Mouse (Mus musculus): ENCODE data around the gene Ttc25. TPM values are rescaled to one million over a fixed set of nuclear protein-coding genes. Genes with fewer than 3 reads are reported as not detected.
A peak's percentile ranks its signal among the peaks of the same experiment; 100 is the strongest.
"Not testable (repeated sequence)": the region's sequence is repeated elsewhere in the genome, so short reads cannot be mapped to it uniquely, and the experiment has no call there.

The Ttc25 gene
- polyA plus RNA-seq, 1 experiment from 2014 or later = 0.06 TPM

DNA sequence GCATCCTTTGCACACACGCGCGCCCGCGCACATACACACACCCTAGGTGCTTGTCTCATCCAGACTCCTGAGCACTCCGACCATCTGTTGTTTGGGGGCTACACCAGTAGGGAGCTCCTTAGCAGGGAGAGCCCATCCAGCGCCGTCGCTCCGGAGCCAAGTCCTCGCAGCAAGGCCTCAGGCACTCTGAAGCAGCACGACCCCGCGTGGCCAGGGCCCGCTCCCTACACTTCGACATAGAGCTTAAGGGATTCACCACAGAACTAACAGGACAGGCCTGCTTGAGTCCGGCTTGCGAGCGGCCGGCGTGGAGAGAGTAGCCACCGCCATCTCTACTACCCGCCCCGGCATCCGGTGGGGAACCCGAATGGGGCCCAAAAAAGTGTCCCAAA, 18.3 kb upstream of the Ttc25 start:
- Histone ChIP-seq H3K9ac (ENCODE audit: low read depth, low read length) (peak overlapping the region; percentile 88), H3K27me3 (ENCODE audit: control insufficient read depth, insufficient read depth, low read depth, low read length) (no peaks in the 10 kb centered on the region), H3K4me3 (ENCODE audit: low read depth, low read length) (peak overlapping the region; percentile 88), H3K4me2 (ENCODE audit: low read depth, low read length) (peak overlapping the region; percentile 90), H3K27ac (ENCODE audit: low read length) (peak overlapping the region; percentile 78), H3K36me3 (ENCODE audit: control insufficient read depth, insufficient read depth) (peaks cover 8% of the 10 kb centered on the region), H3K4me1 (ENCODE audit: control insufficient read depth, low read depth, low read length) (peaks cover 39% of the 10 kb centered on the region), H3K9me3 (replicated peaks; ENCODE audit: control insufficient read depth, low read length) (no peaks in the 10 kb centered on the region)
- ATAC-seq (ENCODE audit: low read depth) = peak; percentile 4; the same call in 1 of the 2 replicates
- WGBS (ENCODE audit: insufficient replicate concordance) = under 1% methylated on average over 26 of the region's 26 CpGs

DNA sequence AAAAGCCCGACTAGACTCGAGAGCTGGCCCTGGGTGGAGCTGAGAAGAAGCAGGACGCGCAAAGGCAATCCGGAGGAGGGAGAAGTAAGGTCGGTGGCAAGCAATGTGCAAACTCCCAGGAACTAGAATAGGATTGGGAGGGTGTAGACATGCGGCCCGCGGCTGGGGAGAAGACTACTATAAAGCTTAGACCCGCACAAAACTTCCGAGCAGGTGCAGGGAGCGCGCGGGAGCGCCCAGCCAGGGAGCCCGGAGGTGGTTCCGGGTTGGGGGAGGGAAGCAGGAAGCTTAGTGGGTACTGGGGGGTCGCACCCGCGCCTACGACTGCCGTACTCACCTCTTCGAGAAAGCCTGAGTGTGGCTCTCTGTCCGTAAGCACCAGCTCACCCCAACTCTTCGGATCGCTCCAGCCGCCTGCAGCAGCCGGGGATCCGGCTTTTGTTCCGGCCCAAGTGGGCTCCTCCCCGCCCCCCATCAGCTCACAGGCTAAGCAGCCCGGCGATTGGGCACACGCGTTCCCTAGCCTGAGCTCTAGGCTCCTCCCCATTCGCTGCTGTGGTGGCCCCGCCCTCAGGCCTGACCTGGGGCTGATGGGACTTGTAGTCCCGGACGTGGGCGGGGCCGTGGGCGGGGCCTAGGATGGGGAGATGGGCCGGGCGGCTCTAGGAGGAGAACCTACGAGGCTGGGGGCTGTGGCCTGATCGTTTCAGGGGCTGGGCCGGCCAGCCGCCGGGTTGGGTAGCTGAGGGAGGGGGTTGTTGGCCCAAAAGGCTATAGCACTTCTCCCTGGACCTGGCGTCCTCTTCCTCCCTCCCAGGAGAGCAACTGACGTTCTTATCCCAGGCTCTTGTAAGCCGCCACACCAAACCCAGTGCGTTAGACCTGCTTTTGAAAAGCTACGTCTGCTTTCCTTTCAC, 17.7 kb upstream of the Ttc25 start, which contains the start of gene Acly:
TSS of gene Acly (minus strand) at position 543 of the 917 bp plus-strand sequence.
- H3K4me1 ChIP-seq (ENCODE audit: control insufficient read depth, low read depth, low read length) = peaks cover 39% of the 10 kb centered on the region
- peak within 1 kb of the TSS; percentile 90 for H3K4me2 ChIP-seq (ENCODE audit: low read depth, low read length)
- H3K27ac ChIP-seq (ENCODE audit: low read length) = peak within 1 kb of the TSS; percentile 87
- no peaks in the 10 kb centered on the region for H3K27me3 ChIP-seq (ENCODE audit: control insufficient read depth, insufficient read depth, low read depth, low read length)
- H3K4me3 ChIP-seq (ENCODE audit: low read depth, low read length) = peak within 1 kb of the TSS; percentile 88
- H3K36me3 ChIP-seq (ENCODE audit: control insufficient read depth, insufficient read depth) = peaks cover 8% of the 10 kb centered on the region
- H3K9ac ChIP-seq (ENCODE audit: low read depth, low read length) = peak within 1 kb of the TSS; percentile 88
- ATAC-seq (ENCODE audit: low read depth) = peak; percentile 98
- no peaks in the 10 kb centered on the region for H3K9me3 ChIP-seq (replicated peaks; ENCODE audit: control insufficient read depth, low read length)
- 0% methylated on average over 51 of the region's 54 CpGs for WGBS (ENCODE audit: insufficient replicate concordance)

DNA sequence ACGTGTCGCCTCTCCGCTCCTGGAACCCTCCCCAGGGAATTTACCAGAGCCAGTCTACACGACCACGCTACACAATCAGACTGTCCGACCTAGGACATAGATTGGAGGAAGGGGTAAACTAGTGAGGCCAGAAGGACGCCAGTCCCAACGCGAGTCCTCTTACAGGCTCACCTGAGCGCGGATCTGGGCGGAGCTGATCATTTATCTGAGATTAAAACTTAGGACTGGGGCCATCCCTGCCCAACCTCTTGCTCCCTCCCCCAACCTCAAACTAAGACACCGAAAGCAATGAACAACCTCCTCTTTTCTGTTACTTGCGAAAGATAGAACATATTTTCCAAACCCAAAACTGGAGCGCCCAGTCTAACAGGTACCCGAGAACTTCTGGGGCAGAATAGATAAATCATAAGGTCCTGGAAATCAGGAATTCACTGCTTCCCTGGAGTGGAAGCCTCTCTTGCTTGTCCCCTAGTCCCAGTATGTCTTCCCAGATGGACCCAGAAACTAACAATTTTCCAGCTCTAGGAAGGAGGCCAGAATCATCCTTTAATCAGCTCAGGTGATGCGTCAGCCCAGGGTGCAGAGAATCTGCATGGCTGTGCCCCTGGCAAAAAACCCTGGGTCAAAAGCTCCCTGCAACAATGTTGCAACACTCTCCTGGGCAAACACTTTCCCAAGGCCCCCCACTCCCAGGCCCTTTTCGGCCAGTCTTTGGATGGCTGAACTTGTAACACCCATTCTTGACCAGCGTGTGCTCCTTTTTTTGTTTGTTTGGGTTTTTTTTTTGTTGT, 16.8 kb upstream of the Ttc25 start:
- peak overlapping the region; percentile 65 for H3K9ac ChIP-seq (ENCODE audit: low read depth, low read length)
- ATAC-seq (ENCODE audit: low read depth) = 0 out of 2 replicates have a peak, but pooled peaks have one; percentile 0
- H3K4me3 ChIP-seq (ENCODE audit: low read depth, low read length) = peak overlapping the region; percentile 88
- peaks cover 39% of the 10 kb centered on the region for H3K4me1 ChIP-seq (ENCODE audit: control insufficient read depth, low read depth, low read length)
- 25% methylated on average over 19 of the region's 19 CpGs for WGBS (ENCODE audit: insufficient replicate concordance)
- H3K27ac ChIP-seq (ENCODE audit: low read length) = peak overlapping the region; percentile 87
- H3K27me3 ChIP-seq (ENCODE audit: control insufficient read depth, insufficient read depth, low read depth, low read length) = no peaks in the 10 kb centered on the region
- H3K4me2 ChIP-seq (ENCODE audit: low read depth, low read length) = peak overlapping the region; percentile 73
- no peaks in the 10 kb centered on the region for H3K9me3 ChIP-seq (replicated peaks; ENCODE audit: control insufficient read depth, low read length)
- H3K36me3 ChIP-seq (ENCODE audit: control insufficient read depth, insufficient read depth) = peaks cover 2% of the 10 kb centered on the region; the same call in 1 of the 2 replicates

DNA sequence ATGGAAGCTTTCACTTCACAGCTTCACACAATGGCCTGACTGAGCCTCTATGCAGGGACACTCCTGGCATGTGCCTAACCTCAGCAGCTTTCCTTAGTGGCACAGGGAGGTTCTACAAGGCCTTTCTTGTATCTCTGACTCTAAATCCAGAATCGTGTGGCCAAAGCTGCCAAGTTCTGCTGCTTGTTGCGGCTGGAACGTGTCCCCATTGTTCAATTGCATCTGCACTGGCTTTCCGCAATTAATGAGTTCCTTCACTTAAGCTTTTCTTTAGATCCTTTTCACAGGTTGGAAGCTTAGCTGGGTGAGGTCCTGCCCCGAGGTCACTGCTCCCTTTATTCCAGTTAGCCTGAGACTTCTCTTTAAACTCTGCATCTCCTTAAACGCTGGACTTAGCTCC, 11.5 kb upstream of the Ttc25 start:
- no peak for ATAC-seq (ENCODE audit: low read depth)
- H3K9me3 ChIP-seq (replicated peaks; ENCODE audit: control insufficient read depth, low read length) = no peaks in the 10 kb centered on the region
- H3K27ac ChIP-seq (ENCODE audit: low read length) = no peak overlapping the region
- H3K4me2 ChIP-seq (ENCODE audit: low read depth, low read length) = no peak overlapping the region
- no peaks in the 10 kb centered on the region for H3K36me3 ChIP-seq (ENCODE audit: control insufficient read depth, insufficient read depth)
- H3K4me3 ChIP-seq (ENCODE audit: low read depth, low read length) = no peak overlapping the region
- WGBS (ENCODE audit: insufficient replicate concordance) = 69% methylated on average over 6 of the region's 6 CpGs
- H3K4me1 ChIP-seq (ENCODE audit: control insufficient read depth, low read depth, low read length) = no peaks in the 10 kb centered on the region; the same call in 1 of the 2 replicates
- no peak overlapping the region for H3K9ac ChIP-seq (ENCODE audit: low read depth, low read length)
- H3K27me3 ChIP-seq (ENCODE audit: control insufficient read depth, insufficient read depth, low read depth, low read length) = no peaks in the 10 kb centered on the region

DNA sequence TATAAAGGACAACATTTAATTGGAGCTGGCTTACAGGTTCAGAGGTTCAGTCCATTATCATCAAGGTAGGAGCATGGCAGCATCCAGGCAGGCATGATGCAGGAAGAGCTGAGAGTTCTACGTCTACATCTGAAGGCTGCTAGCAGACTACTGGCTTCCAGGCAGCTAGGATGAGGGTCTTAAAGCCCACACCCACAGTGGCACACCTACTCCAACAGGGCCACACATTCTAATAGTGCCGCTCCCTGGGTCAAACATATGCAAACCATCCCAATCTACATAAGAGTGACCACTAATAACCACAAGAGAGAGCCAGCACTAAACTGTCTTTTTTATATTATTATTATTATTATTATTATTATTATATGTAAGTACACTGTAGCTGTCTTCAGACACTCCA, 11.0 kb upstream of the Ttc25 start:
- not testable (repeated sequence) for ATAC-seq (ENCODE audit: low read depth); H3K27me3 ChIP-seq (ENCODE audit: control insufficient read depth, insufficient read depth, low read depth, low read length); H3K4me3 ChIP-seq (ENCODE audit: low read depth, low read length); H3K4me1 ChIP-seq (ENCODE audit: control insufficient read depth, low read depth, low read length); H3K9ac ChIP-seq (ENCODE audit: low read depth, low read length); H3K36me3 ChIP-seq (ENCODE audit: control insufficient read depth, insufficient read depth); H3K9me3 ChIP-seq (replicated peaks; ENCODE audit: control insufficient read depth, low read length); H3K4me2 ChIP-seq (ENCODE audit: low read depth, low read length); H3K27ac ChIP-seq (ENCODE audit: low read length)
- WGBS (ENCODE audit: insufficient replicate concordance) = 57% methylated on average over 2 of the region's 2 CpGs

DNA sequence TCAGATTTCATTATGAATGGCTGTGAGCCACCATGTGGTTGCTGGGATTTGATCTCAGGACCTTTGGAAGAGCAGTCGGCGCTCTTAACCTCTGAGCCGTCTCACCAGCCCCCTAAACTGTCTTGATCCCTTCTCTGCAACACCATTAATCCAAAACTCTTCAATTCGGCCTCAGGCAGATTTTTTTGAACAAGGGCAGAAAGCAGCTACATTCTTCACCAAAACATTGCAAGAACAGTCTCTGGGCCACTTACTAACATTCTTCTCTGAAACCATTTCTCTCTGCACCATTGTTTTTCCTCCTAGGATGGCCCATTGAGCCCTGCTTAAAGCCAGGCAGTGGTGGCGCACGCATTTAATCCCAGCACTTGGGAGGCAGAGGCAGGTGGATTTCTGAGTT, 10.6 kb upstream of the Ttc25 start:
- not testable (repeated sequence) for H3K9me3 ChIP-seq (replicated peaks; ENCODE audit: control insufficient read depth, low read length); H3K9ac ChIP-seq (ENCODE audit: low read depth, low read length); ATAC-seq (ENCODE audit: low read depth); H3K27ac ChIP-seq (ENCODE audit: low read length); H3K4me2 ChIP-seq (ENCODE audit: low read depth, low read length); H3K36me3 ChIP-seq (ENCODE audit: control insufficient read depth, insufficient read depth); H3K4me3 ChIP-seq (ENCODE audit: low read depth, low read length); H3K4me1 ChIP-seq (ENCODE audit: control insufficient read depth, low read depth, low read length); H3K27me3 ChIP-seq (ENCODE audit: control insufficient read depth, insufficient read depth, low read depth, low read length)
- WGBS (ENCODE audit: insufficient replicate concordance) = 72% methylated on average over 6 of the region's 6 CpGs

DNA sequence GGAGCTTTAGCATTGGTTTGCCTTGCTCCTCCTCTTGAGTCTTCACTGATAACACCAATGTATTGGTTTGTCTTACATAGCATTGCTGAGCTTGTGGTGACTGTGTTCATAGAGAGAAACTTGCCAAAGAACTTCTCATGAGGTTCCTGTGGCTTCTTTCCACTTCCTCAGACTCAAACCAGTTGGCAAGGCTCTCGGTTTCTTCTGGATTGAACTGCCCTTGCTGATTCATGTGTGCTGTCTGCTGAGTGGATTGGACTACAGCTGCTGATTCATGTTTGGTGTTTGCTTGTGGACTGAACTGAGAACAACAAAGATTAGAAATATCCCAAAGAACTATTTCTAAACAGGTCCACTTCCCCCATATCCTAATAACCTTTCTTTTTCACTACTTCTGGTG, 9.4 kb upstream of the Ttc25 start:
- ATAC-seq (ENCODE audit: low read depth) = no peak
- no peaks in the 10 kb centered on the region for H3K36me3 ChIP-seq (ENCODE audit: control insufficient read depth, insufficient read depth)
- H3K9ac ChIP-seq (ENCODE audit: low read depth, low read length) = no peak overlapping the region
- no peak overlapping the region for H3K27ac ChIP-seq (ENCODE audit: low read length)
- no peaks in the 10 kb centered on the region for H3K27me3 ChIP-seq (ENCODE audit: control insufficient read depth, insufficient read depth, low read depth, low read length)
- 15% methylated on average over 1 of the region's 1 CpGs for WGBS (ENCODE audit: insufficient replicate concordance)
- no peaks in the 10 kb centered on the region for H3K9me3 ChIP-seq (replicated peaks; ENCODE audit: control insufficient read depth, low read length)
- no peaks in the 10 kb centered on the region for H3K4me1 ChIP-seq (ENCODE audit: control insufficient read depth, low read depth, low read length)
- H3K4me2 ChIP-seq (ENCODE audit: low read depth, low read length) = no peak overlapping the region
- no peak overlapping the region for H3K4me3 ChIP-seq (ENCODE audit: low read depth, low read length)

DNA sequence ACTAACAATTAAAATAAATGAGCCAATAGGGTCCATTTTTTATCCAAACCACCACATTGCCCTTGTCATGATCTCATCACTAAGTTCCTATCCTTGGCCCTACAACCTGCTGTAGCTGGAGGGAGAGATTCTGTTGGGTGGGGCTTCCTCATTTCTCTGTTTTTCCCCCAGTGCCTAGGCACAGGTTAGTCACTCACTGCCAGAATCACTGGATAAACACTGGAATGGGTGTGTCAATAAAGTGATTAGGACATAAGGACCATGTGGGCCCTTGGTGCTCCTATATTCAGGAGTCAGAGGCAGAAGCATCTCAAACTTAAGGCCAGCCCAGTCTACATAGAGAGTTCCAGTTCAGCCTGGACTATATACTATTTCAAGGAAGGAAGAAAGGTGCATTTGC, 8.9 kb upstream of the Ttc25 start:
- H3K4me1 ChIP-seq (ENCODE audit: control insufficient read depth, low read depth, low read length) = no peaks in the 10 kb centered on the region; the same call in 1 of the 2 replicates
- H3K4me2 ChIP-seq (ENCODE audit: low read depth, low read length) = no peak overlapping the region
- no peak for ATAC-seq (ENCODE audit: low read depth)
- no peaks in the 10 kb centered on the region for H3K36me3 ChIP-seq (ENCODE audit: control insufficient read depth, insufficient read depth)
- no peak overlapping the region for H3K4me3 ChIP-seq (ENCODE audit: low read depth, low read length)
- no peak overlapping the region for H3K9ac ChIP-seq (ENCODE audit: low read depth, low read length)
- H3K27ac ChIP-seq (ENCODE audit: low read length) = no peak overlapping the region
- no peaks in the 10 kb centered on the region for H3K9me3 ChIP-seq (replicated peaks; ENCODE audit: control insufficient read depth, low read length)
- H3K27me3 ChIP-seq (ENCODE audit: control insufficient read depth, insufficient read depth, low read depth, low read length) = no peaks in the 10 kb centered on the region

DNA sequence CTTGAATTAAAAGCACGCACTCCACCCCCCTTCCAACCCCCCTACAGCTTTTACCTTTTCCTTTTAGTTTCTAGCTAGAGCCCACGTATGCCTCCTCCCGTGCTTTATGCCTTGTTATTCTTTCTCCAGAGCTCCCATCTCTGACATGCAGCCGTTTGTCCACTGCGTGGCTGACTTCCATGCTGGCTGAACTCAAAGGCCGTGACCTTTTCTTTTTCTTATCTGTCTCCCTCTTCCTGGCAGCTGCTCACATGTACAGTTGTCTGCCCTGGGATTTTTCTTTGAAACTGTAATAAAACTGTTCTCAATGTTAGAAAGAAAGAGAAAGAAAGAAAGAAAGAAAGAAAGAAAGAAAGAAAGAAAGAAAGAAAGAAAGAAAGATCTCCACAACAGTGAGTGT, 4.4 kb upstream of the Ttc25 start:
- Histone ChIP-seq H3K9me3 (replicated peaks; ENCODE audit: control insufficient read depth, low read length) (no peaks in the 10 kb centered on the region), H3K27me3 (ENCODE audit: control insufficient read depth, insufficient read depth, low read depth, low read length) (no peaks in the 10 kb centered on the region), H3K4me1 (ENCODE audit: control insufficient read depth, low read depth, low read length) (peaks cover 11% of the 10 kb centered on the region), H3K27ac (ENCODE audit: low read length) (no peak overlapping the region), H3K4me3 (ENCODE audit: low read depth, low read length) (no peak overlapping the region), H3K36me3 (ENCODE audit: control insufficient read depth, insufficient read depth) (no peaks in the 10 kb centered on the region), H3K4me2 (ENCODE audit: low read depth, low read length) (no peak overlapping the region), H3K9ac (ENCODE audit: low read depth, low read length) (no peak overlapping the region)
- no peak for ATAC-seq (ENCODE audit: low read depth)
- WGBS (ENCODE audit: insufficient replicate concordance) = 20% methylated on average over 6 of the region's 6 CpGs

Measured in liver, embryonic 16.5 days (tissue).